Mouse (Mus musculus): ENCODE data around the gene Cluap1.
"Not testable (repeated sequence)": the region's sequence is repeated elsewhere in the genome, so short reads cannot be mapped to it uniquely, and the experiment has no call there.

- not testable (repeated sequence) for TF ChIP-seq POLR2A (IDR thresholded peaks at IDR 0.05; ENCODE audit: insufficient read length, low read depth); USF1 (IDR thresholded peaks at IDR 0.05; ENCODE audit: low read depth); E2F4 (IDR thresholded peaks at IDR 0.05; ENCODE audit: insufficient read depth); CEBPB (IDR thresholded peaks at IDR 0.05; ENCODE audit: insufficient read depth, poor library complexity, severe bottlenecking)
- TF ChIP-seq TCF12 (IDR thresholded peaks at IDR 0.05; ENCODE audit: insufficient read depth, poor library complexity, severe bottlenecking): peak; percentile 51
- peak in 2 of 3 experiments; percentile 77 to 92 for TF ChIP-seq MYOD1 (IDR thresholded peaks at IDR 0.05; ENCODE audit: control insufficient read depth in 1 of 3, insufficient read length in 2 of 3, low read depth in 2 of 3)
- peak in 2 of 3 experiments; percentile 60 to 91 for TF ChIP-seq MYOG (IDR thresholded peaks at IDR 0.05; ENCODE audit: control insufficient read depth in 1 of 3, insufficient read depth in 1 of 3, insufficient read length in 2 of 3, low read depth in 2 of 3)
These were observed 65.9 kb downstream of the Cluap1 start for GRCm38 (mm10) chr16:3974456-3974855.

Measured in myocyte (in vitro differentiated cells).